Mouse (Mus musculus) midbrain, embryonic 15.5 days (tissue): ENCODE measurements around the gene Cenpb. TPM values are rescaled to one million over a fixed set of nuclear protein-coding genes. Genes with fewer than 3 reads are reported as not detected.

Source experiments
- ATAC-seq: fragments of 200-750 bp; cut with Nextera tagmentation; replicated peaks from 2 replicates; pipeline ENCODE4 v1.8.0; 2017; ENCODE audit warnings: moderate TSS enrichment
- H3K27ac ChIP-seq: fragments of 300-500 bp; sonication (generic); 2 replicates; pipeline ENCODE4 v1.5.1; 2015; ENCODE audit warnings: mild to moderate bottlenecking, inconsistent platforms
- H3K27me3 ChIP-seq: fragments of 300-500 bp; sonication (generic); replicated peaks from 2 replicates; pipeline ENCODE4 v1.6.1; 2015; ENCODE audit warnings: inconsistent platforms
- H3K36me3 ChIP-seq: fragments of 300-500 bp; sonication (generic); replicated peaks from 2 replicates; pipeline ENCODE4 v1.6.1; 2015; ENCODE audit warnings: inconsistent platforms
- H3K4me1 ChIP-seq: fragments of 300-500 bp; sonication (generic); 2 replicates; pipeline ENCODE4 v1.6.1; 2015; ENCODE audit warnings: inconsistent platforms
- H3K4me2 ChIP-seq: fragments of 300-500 bp; sonication (generic); 2 replicates; pipeline ENCODE4 v1.6.1; 2015; ENCODE audit warnings: inconsistent platforms, mild to moderate bottlenecking, moderate library complexity
- H3K4me3 ChIP-seq: fragments of 300-500 bp; sonication (generic); 2 replicates; pipeline ENCODE4 v1.5.1; 2015; ENCODE audit warnings: mild to moderate bottlenecking, inconsistent platforms
- H3K9ac ChIP-seq: fragments of 300-500 bp; sonication (generic); 2 replicates; pipeline ENCODE4 v1.6.1; 2015; ENCODE audit warnings: mild to moderate bottlenecking, inconsistent platforms
- H3K9me3 ChIP-seq: fragments of 300-500 bp; sonication (generic); 2 replicates; pipeline ENCODE4 v1.6.1; 2016; ENCODE audit warnings: inconsistent platforms
- WGBS: fragments of 180-500 bp; shearing (Covaris S2); methylation state at CpG from one replicate; pipeline ENCODE4 v1.1.7; 2015; ENCODE audit warnings: mixed read lengths; 5-methylcytosine and 5-hydroxymethylcytosine counted together
- polyA plus RNA-seq: library from polyadenylated mRNA; unstranded; fragments of >200 nt; fragmentation: Nextera tagmentation; extraction: Ambion mirVana; gene quantifications from 2 replicates; pipeline ENCODE4 v1.2.1, GENCODE M21; 2015

The Cenpb gene
- polyA plus RNA-seq, 1 experiment from 2014 or later: 16.0 TPM

GRCm38 (mm10) chr2:131175286-131175944 lies 4.5 kb downstream of the Cenpb start:
- 62% methylated on average over 3 of the region's 3 CpGs for WGBS
- no peaks in the 10 kb centered on the region for H3K36me3 ChIP-seq
- H3K4me1 ChIP-seq: peaks cover 59% of the 10 kb centered on the region
- ATAC-seq: no peak
- no peak overlapping the region for H3K4me3 ChIP-seq
- H3K9me3 ChIP-seq: no peaks in the 10 kb centered on the region
- no peak overlapping the region for H3K4me2 ChIP-seq
- peak overlapping the region; percentile 42; the same call in 1 of the 2 replicates for H3K27ac ChIP-seq
- no peak overlapping the region for H3K9ac ChIP-seq
- H3K27me3 ChIP-seq: peaks cover 24% of the 10 kb centered on the region

- peak; percentile 57 for ATAC-seq
- WGBS: 5% methylated on average over 11 of the region's 11 CpGs
- Histone ChIP-seq H3K27ac (0 out of 2 replicates have a peak overlapping the region, but pooled peaks have one; percentile 42), H3K4me2 (peak overlapping the region; percentile 87), H3K9ac (peak overlapping the region; percentile 23; the same call in 1 of the 2 replicates), H3K27me3 (peaks cover 24% of the 10 kb centered on the region), H3K36me3 (no peaks in the 10 kb centered on the region), H3K4me1 (peaks cover 59% of the 10 kb centered on the region), H3K9me3 (no peaks in the 10 kb centered on the region), H3K4me3 (peak overlapping the region; percentile 46)
These were observed 5.2 kb downstream of the Cenpb start for GRCm38 (mm10) chr2:131174700-131175099.

- no peak for ATAC-seq
- peaks cover 41% of the 10 kb centered on the region for H3K4me1 ChIP-seq
- H3K27ac ChIP-seq: no peak overlapping the region
- no peaks in the 10 kb centered on the region for H3K9me3 ChIP-seq
- H3K4me2 ChIP-seq: no peak overlapping the region
- no peaks in the 10 kb centered on the region for H3K36me3 ChIP-seq
- H3K27me3 ChIP-seq: peaks cover 24% of the 10 kb centered on the region
- H3K9ac ChIP-seq: no peak overlapping the region
- WGBS: 46% methylated on average over 9 of the region's 9 CpGs
- H3K4me3 ChIP-seq: no peak overlapping the region
These were observed 7.5 kb downstream of the Cenpb start for GRCm38 (mm10) chr2:131172322-131172721.

GRCm38 (mm10) chr2:131171401-131172104 lies 8.3 kb downstream of the Cenpb start:
- Histone ChIP-seq H3K9me3 (no peaks in the 10 kb centered on the region), H3K4me2 (peak overlapping the region; percentile 15), H3K9ac (no peak overlapping the region), H3K4me1 (peaks cover 34% of the 10 kb centered on the region), H3K36me3 (no peaks in the 10 kb centered on the region), H3K27ac (no peak overlapping the region), H3K27me3 (peaks cover 24% of the 10 kb centered on the region), H3K4me3 (no peak overlapping the region)
- no peak for ATAC-seq
- WGBS: 15% methylated on average over 43 of the region's 43 CpGs

GRCm38 (mm10) chr2:131170936-131171335 lies 8.9 kb downstream of the Cenpb start:
- H3K27me3 ChIP-seq: peaks cover 24% of the 10 kb centered on the region
- WGBS: 21% methylated on average over 9 of the region's 9 CpGs
- no peak for ATAC-seq
- peak overlapping the region; percentile 15; the same call in 1 of the 2 replicates for H3K4me2 ChIP-seq
- no peak overlapping the region for H3K27ac ChIP-seq
- H3K4me3 ChIP-seq: no peak overlapping the region
- peaks cover 30% of the 10 kb centered on the region for H3K4me1 ChIP-seq
- H3K9ac ChIP-seq: no peak overlapping the region
- H3K9me3 ChIP-seq: no peaks in the 10 kb centered on the region
- H3K36me3 ChIP-seq: no peaks in the 10 kb centered on the region

- Histone ChIP-seq H3K4me1 (peaks cover 12% of the 10 kb centered on the region), H3K4me3 (no peak overlapping the region), H3K9ac (no peak overlapping the region), H3K4me2 (no peak overlapping the region), H3K27ac (no peak overlapping the region), H3K36me3 (no peaks in the 10 kb centered on the region), H3K9me3 (0 out of 2 replicates have a peak, but pooled peaks cover 4% of the 10 kb centered on the region), H3K27me3 (peaks cover 24% of the 10 kb centered on the region)
- no peak for ATAC-seq
- WGBS: 47% methylated on average over 1 of the region's 1 CpGs
These were observed 11.0 kb downstream of the Cenpb start for GRCm38 (mm10) chr2:131168914-131169313.

GRCm38 (mm10) chr2:131167984-131168383 lies 11.9 kb downstream of the Cenpb start:
- H3K4me2 ChIP-seq: no peak overlapping the region
- H3K27ac ChIP-seq: no peak overlapping the region
- H3K4me1 ChIP-seq: peaks cover 6% of the 10 kb centered on the region; the same call in 1 of the 2 replicates
- no peak overlapping the region for H3K4me3 ChIP-seq
- 0 out of 2 replicates have a peak, but pooled peaks cover 4% of the 10 kb centered on the region for H3K9me3 ChIP-seq
- H3K36me3 ChIP-seq: no peaks in the 10 kb centered on the region
- peaks cover 21% of the 10 kb centered on the region for H3K27me3 ChIP-seq
- 84% methylated on average over 6 of the region's 6 CpGs for whole genome bisulfite sequencing
- no peak for ATAC-seq
- H3K9ac ChIP-seq: no peak overlapping the region

- Histone ChIP-seq H3K9me3 (0 out of 2 replicates have a peak, but pooled peaks cover 4% of the 10 kb centered on the region), H3K4me3 (no peak overlapping the region), H3K9ac (no peak overlapping the region), H3K4me1 (peaks cover under 1% of the 10 kb centered on the region), H3K27ac (no peak overlapping the region), H3K4me2 (no peak overlapping the region), H3K27me3 (0 out of 2 replicates have a peak, but pooled peaks cover 3% of the 10 kb centered on the region), H3K36me3 (no peaks in the 10 kb centered on the region)
- WGBS: 89% methylated on average over 2 of the region's 2 CpGs
- ATAC-seq: no peak
These were observed 13.7 kb downstream of the Cenpb start for GRCm38 (mm10) chr2:131166172-131166571.

GRCm38 (mm10) chr2:131163924-131164323 lies 15.9 kb downstream of the Cenpb start:
- Histone ChIP-seq H3K9ac (no peak overlapping the region), H3K36me3 (no peaks in the 10 kb centered on the region), H3K9me3 (0 out of 2 replicates have a peak, but pooled peaks cover 4% of the 10 kb centered on the region), H3K27ac (no peak overlapping the region), H3K4me3 (no peak overlapping the region), H3K27me3 (no peaks in the 10 kb centered on the region), H3K4me2 (no peak overlapping the region), H3K4me1 (peaks cover 10% of the 10 kb centered on the region)
- ATAC-seq: no peak
- 78% methylated on average over 7 of the region's 7 CpGs for WGBS

- under 1% methylated on average over 17 of the region's 17 CpGs for WGBS
- peaks cover 33% of the 10 kb centered on the region for H3K4me1 ChIP-seq
- peak; percentile 1; the same call in 1 of the 2 replicates for ATAC-seq
- no peaks in the 10 kb centered on the region for H3K36me3 ChIP-seq
- peak overlapping the region; percentile 91 for H3K27ac ChIP-seq
- 0 out of 2 replicates have a peak, but pooled peaks cover 4% of the 10 kb centered on the region for H3K9me3 ChIP-seq
- H3K9ac ChIP-seq: peak overlapping the region; percentile 79
- peak overlapping the region; percentile 82 for H3K4me3 ChIP-seq
- H3K27me3 ChIP-seq: no peaks in the 10 kb centered on the region
- peak overlapping the region; percentile 63 for H3K4me2 ChIP-seq
These were observed 19.2 kb downstream of the Cenpb start for GRCm38 (mm10) chr2:131160671-131161111.

GRCm38 (mm10) chr2:131159938-131160581 lies 19.8 kb downstream of the Cenpb start, which contains the start of gene 1700037H04Rik:
1700037H04Rik (minus strand) TSS chr2:131160081.
- peak within 1 kb of the TSS; percentile 82 for H3K4me3 ChIP-seq
- no peaks in the 10 kb centered on the region for H3K27me3 ChIP-seq
- peak within 1 kb of the TSS; percentile 79 for H3K9ac ChIP-seq
- no peaks in the 10 kb centered on the region for H3K36me3 ChIP-seq
- H3K9me3 ChIP-seq: 0 out of 2 replicates have a peak, but pooled peaks cover 2% of the 10 kb centered on the region
- WGBS: under 1% methylated on average over 54 of the region's 54 CpGs
- peak within 1 kb of the TSS; percentile 91 for H3K27ac ChIP-seq
- peak within 1 kb of the TSS; percentile 78 for H3K4me2 ChIP-seq
- ATAC-seq: peak; percentile 98
- H3K4me1 ChIP-seq: peaks cover 33% of the 10 kb centered on the region

- Histone ChIP-seq H3K4me3 (peak overlapping the region; percentile 82), H3K9ac (peak overlapping the region; percentile 79), H3K27ac (peak overlapping the region; percentile 91), H3K4me2 (peak overlapping the region; percentile 78), H3K36me3 (no peaks in the 10 kb centered on the region), H3K4me1 (peaks cover 33% of the 10 kb centered on the region), H3K9me3 (no peaks in the 10 kb centered on the region), H3K27me3 (no peaks in the 10 kb centered on the region)
- ATAC-seq: peak; percentile 80
- 0% methylated on average over 18 of the region's 18 CpGs for WGBS
These were observed 20.4 kb downstream of the Cenpb start for GRCm38 (mm10) chr2:131159491-131159910.
